Comparison of ENCODE assay signal across 12 mouse cellular contexts in genomic region chr11:64023380-64023981, GRCm38 (mm10). TPM values are rescaled to one million over a fixed set of nuclear protein-coding genes. Genes with fewer than 3 reads are reported as not detected.
A peak's percentile ranks its signal among the peaks of the same experiment; 100 is the strongest.
DNase-seq lines count a peak whose midpoint lies in the region; ATAC-seq lines count a peak whose summit lies in the region.
"Had no signal": no experiment of that assay in that cellular context is flagged by ENCODE, and none has a peak within 500 bp of the region (broad histone marks: within the 10 kb centered on the region; RNA-seq: fewer than 3 reads in every experiment).

No protein-coding gene starts in this region.

- no peak overlapping the region for H3K4me3 ChIP-seq in kidney, embryonic 14.5 days (ENCODE audit: low read length)
- no peak overlapping the region for H3K4me3 ChIP-seq in hindbrain, embryonic 13.5 days
- H3K4me3 ChIP-seq: myocyte had no signal

- H3K27me3 ChIP-seq in kidney, embryonic 14.5 days (ENCODE audit: control insufficient read depth, insufficient read depth, low read length), result no peaks in the 10 kb centered on the region
- H3K27me3 ChIP-seq in hindbrain, embryonic 13.5 days, result no peaks in the 10 kb centered on the region

- no peak overlapping the region for H3K27ac ChIP-seq in kidney, embryonic 14.5 days (ENCODE audit: low read depth, low read length)
- H3K27ac ChIP-seq in hindbrain, embryonic 13.5 days, result peak overlapping the region; percentile 77

- no peak for DNase-seq in kidney, postnatal 25 days
- DNase-seq in embryo, embryonic 9.5 days (ENCODE audit: extremely low spot score), result peak; percentile 60
- DNase-seq in neural tube, embryonic 10.5 days (ENCODE audit: extremely low spot score, low spot score), result peak; percentile 40
- DNase-seq in thymus, adult 18-20 months, result no peak
- DNase-seq in testis, postnatal 10 days (ENCODE audit: low spot score), result no peak
- no peak for DNase-seq in thymus, postnatal 4 days
- DNase-seq: adrenal gland, adult 2 months; cerebellum, adult 11 months; gastrocnemius, postnatal 14 days had no signal

- WGBS in kidney, embryonic 14.5 days, result 24% methylated on average over 15 of the region's 15 CpGs
- 23% methylated on average over 15 of the region's 15 CpGs for WGBS in hindbrain, embryonic 13.5 days

- no peak overlapping the region for H3K9ac ChIP-seq in kidney, embryonic 14.5 days (ENCODE audit: low read depth, low read length)
- H3K9ac ChIP-seq in hindbrain, embryonic 13.5 days, result no peak overlapping the region; the same call in 1 of the 2 replicates

- H3K36me3 ChIP-seq in kidney, embryonic 14.5 days (ENCODE audit: control insufficient read depth, insufficient read depth, low read length), result no peaks in the 10 kb centered on the region
- no peaks in the 10 kb centered on the region for H3K36me3 ChIP-seq in hindbrain, embryonic 13.5 days

- H3K4me1 ChIP-seq in kidney, embryonic 14.5 days (ENCODE audit: control insufficient read depth, insufficient read depth, low read length), result no peaks in the 10 kb centered on the region; the same call in none of the 2 replicates
- peaks cover 35% of the 10 kb centered on the region for H3K4me1 ChIP-seq in hindbrain, embryonic 13.5 days (replicated peaks)

- no peaks in the 10 kb centered on the region for H3K9me3 ChIP-seq in kidney, embryonic 14.5 days (ENCODE audit: control insufficient read depth, low read length)
- H3K9me3 ChIP-seq in hindbrain, embryonic 13.5 days, result no peaks in the 10 kb centered on the region

- ATAC-seq in kidney, embryonic 14.5 days (ENCODE audit: low FRiP score, low TSS enrichment), result peak; percentile 46; the same call in 1 of the 2 replicates
- ATAC-seq in hindbrain, embryonic 13.5 days (ENCODE audit: low FRiP score), result peak; percentile 79

- H3K4me2 ChIP-seq in kidney, embryonic 14.5 days (replicated peaks; ENCODE audit: low read depth, low read length), result no peak overlapping the region
- H3K4me2 ChIP-seq in hindbrain, embryonic 13.5 days, result peak overlapping the region; percentile 19; the same call in 1 of the 2 replicates

RNA-seq across cellular contexts. Expression of gene Cox10, which starts 55.8 kb away (rescaled TPM):
- 30.0 and 30.2 TPM in 2 replicates for polyA plus RNA-seq in kidney, embryonic 14.5 days (2014; fragmentation: Nextera tagmentation; extraction: Ambion mirVana)
- 22.6 and 23.9 TPM in 2 replicates for polyA plus RNA-seq in hindbrain, embryonic 13.5 days (2015; fragmentation: Nextera tagmentation; extraction: Ambion mirVana)

Comparison
In these comparisons a context has a peak if more than half of its experiments do, and no peak if none do; other contexts are left out.
1. DNase-seq: peak in embryo, embryonic 9.5 days (single experiment) and neural tube, embryonic 10.5 days (single experiment); none in kidney, postnatal 25 days (0 of 2), thymus, adult 18-20 months (0 of 2), testis, postnatal 10 days (single experiment) and thymus, postnatal 4 days (single experiment).